Mouse (Mus musculus): ENCODE data around the gene Olfr1155.

Olfr1155 gene

GRCm38 (mm10) chr2:87945037-87945436, at the start of gene Olfr1155:
Gene Olfr1155, minus strand, starts transcription at chr2:87945137.
- no peak for DNase-seq (ENCODE audit: low spot score in 2 of 2)

GRCm38 (mm10) chr2:87989813-87990212, 44.9 kb upstream of the Olfr1155 start, which contains the start of gene Olfr1158:
Gene Olfr1158, plus strand, starts transcription at chr2:87990113.
- DNase-seq (ENCODE audit: low spot score in 2 of 2): no peak

DNA sequence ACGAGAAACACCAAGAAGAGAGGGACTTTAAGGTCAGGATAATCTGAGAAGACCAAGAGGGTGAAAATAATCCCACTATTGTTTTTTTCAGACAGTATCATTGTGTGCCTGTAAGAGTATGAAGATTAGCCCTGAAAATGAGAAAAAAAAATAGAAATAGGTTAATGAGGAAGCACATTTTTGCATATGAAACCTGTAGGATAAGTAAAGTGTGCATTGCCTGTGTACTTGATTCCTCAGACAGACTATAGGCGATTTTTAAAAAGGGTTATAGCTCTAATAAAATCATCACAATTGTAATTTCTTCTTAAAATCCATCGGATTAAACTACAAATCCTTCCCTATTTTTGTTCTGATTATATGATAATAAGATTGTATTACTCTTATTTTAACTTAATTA, 29.6 kb upstream of the Olfr1155 start, which contains the start of gene Olfr74:
Gene Olfr74, minus strand, starts transcription at position 101 of the 400 bp plus-strand sequence.
- DNase-seq (ENCODE audit: low spot score in 2 of 2): no peak

DNA sequence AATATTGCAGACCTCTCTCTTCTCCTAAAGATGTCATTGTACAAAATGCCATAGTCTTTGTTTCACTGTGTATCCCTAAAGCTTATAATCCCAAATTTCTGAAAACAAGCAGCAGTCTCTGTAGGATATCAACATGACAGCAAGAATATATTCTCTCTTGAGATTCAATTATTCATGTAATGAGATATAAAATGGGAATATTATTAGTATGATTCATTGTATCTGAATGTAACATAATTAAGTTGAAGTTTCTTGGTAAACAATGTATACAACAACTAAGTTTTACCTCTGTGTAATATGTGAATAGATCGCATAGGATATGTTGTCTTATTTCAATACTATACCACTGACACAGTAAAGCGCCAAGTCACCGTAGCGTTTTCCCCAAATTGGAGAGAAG, 23.3 kb upstream of the Olfr1155 start, which contains the start of gene Olfr1157:
Gene Olfr1157, minus strand, starts transcription at position 101 of the 400 bp plus-strand sequence.
- DNase-seq (ENCODE audit: low spot score in 2 of 2): no peak

- no peak for DNase-seq (ENCODE audit: low spot score in 2 of 2)
These were observed 8.1 kb upstream of the Olfr1155 start, which contains the start of gene Olfr1156 for GRCm38 (mm10) chr2:87953000-87953399. Gene Olfr1156, minus strand, starts transcription at chr2:87953100.

GRCm38 (mm10) chr2:87905066-87905465, 39.9 kb downstream of the Olfr1155 start, which contains the start of gene Olfr1154:
Gene Olfr1154, minus strand, starts transcription at chr2:87905166.
- DNase-seq (ENCODE audit: low spot score in 2 of 2): no peak

DNA sequence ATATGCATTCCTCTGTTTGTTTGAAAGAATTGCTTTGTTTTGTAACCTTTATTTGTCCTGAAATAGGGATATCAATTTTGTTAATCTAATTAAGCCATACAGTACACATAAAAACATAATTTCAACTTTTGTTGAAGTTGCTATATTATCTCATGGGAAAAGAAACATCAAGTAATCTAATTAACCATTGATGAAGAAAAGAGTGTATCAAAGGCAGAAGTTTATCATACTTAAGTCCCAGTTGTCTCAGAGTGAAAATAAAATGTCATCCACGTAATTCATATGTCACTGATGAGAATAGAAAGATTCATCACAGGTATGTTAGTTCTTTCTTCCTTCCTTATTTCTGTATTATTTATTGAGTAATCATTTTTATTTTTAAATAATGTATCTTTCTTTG, 50.3 kb downstream of the Olfr1155 start, which contains the start of gene Olfr1153:
Gene Olfr1153, plus strand, starts transcription at position 301 of the 400 bp plus-strand sequence.
- DNase-seq (ENCODE audit: low spot score in 2 of 2): no peak
